Mouse (Mus musculus): ENCODE data around the gene Ttc16.

DNA sequence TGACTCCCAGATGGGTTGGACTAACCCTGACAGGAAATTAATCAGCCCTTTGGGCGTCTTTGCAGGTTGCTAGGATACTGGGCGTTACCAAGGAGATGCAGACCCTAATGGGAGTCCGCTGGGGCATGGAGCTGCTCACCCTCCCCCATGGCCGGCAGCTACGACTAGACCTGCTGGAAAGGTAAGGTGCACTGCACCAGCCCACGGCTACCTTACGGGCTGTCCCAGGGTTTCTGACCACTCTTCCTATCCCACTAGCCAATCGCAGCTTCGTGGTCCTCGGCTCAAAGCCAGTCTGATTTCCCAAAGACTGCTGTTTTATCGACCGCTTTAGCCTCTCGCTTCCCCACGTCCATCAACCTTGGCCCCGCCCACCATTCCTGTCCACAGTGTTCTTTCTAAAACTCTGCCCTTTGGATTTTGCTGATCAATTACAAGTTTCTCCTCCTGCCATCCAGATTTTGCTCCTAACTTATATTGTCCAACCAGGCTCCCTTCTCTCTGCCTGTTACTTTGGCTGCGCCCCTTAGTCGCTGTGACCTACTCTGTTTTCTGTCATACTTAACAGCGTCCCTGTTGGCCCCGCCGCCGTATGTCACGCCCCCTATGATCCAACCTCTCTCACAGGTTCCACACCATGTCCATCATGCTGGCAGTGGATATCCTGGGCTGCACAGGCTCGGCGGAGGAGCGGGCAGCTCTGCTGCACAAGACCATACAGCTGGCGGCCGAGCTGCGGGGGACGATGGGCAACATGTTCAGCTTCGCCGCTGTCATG, 24.4 kb downstream of the Ttc16 start:
- no peak for TF ChIP-seq ZC3H11A (IDR thresholded peaks at IDR 0.05; ENCODE audit: borderline replicate concordance, low read depth, low read length)
- TF ChIP-seq ZNF384 (IDR thresholded peaks at IDR 0.05; ENCODE audit: low read depth, low read length), result no peak
- TF ChIP-seq CHD2 (IDR thresholded peaks at IDR 0.05; ENCODE audit: low read depth, low read length), result no peak
- no peak for TF ChIP-seq HCFC1 (IDR thresholded peaks at IDR 0.05; ENCODE audit: borderline replicate concordance, insufficient read depth, low read length)
- TF ChIP-seq MAFK (IDR thresholded peaks at IDR 0.05; ENCODE audit: insufficient read depth, low read depth, low read length), result no peak

Data from ES-E14 (cell line).